ENCODE assay signal across 8 mouse cellular contexts in genomic region chr5:143528308-143528683, GRCm38 (mm10). TPM values are rescaled to one million over a fixed set of nuclear protein-coding genes. Genes with fewer than 3 reads are reported as not detected.
DNase-seq lines count a peak whose midpoint lies in the region; ATAC-seq and TF ChIP-seq lines count a peak whose summit lies in the region.

No protein-coding gene starts in this region.

- peak overlapping the region; percentile 98 for H3K9ac ChIP-seq in hindbrain, embryonic 14.5 days
- H3K9ac ChIP-seq in midbrain, embryonic 15.5 days: peak overlapping the region; percentile 62

- no peaks in the 10 kb centered on the region for H3K27me3 ChIP-seq in hindbrain, embryonic 14.5 days (ENCODE audit: control insufficient read depth, insufficient read depth, low read length)
- no peaks in the 10 kb centered on the region for H3K27me3 ChIP-seq in midbrain, embryonic 15.5 days (replicated peaks)

- peak overlapping the region; percentile 90 for H3K4me3 ChIP-seq in layer of hippocampus, adult 2 months
- peak overlapping the region; percentile 89 for H3K4me3 ChIP-seq in brown adipose tissue, adult 24 weeks (ENCODE audit: insufficient read depth, low read depth, low read length)
- peak overlapping the region; percentile 95 for H3K4me3 ChIP-seq in hindbrain, embryonic 14.5 days (replicated peaks; ENCODE audit: low read length)
- peak overlapping the region; percentile 93 for H3K4me3 ChIP-seq in midbrain, embryonic 15.5 days

- WGBS in hindbrain, embryonic 14.5 days: 18% methylated on average over 7 of the region's 7 CpGs
- WGBS in midbrain, embryonic 15.5 days: 15% methylated on average over 7 of the region's 7 CpGs

- no peak for TF ChIP-seq CTCF in layer of hippocampus, adult 2 months (conservative IDR thresholded peaks at IDR 0.05)

- ATAC-seq in hindbrain, embryonic 14.5 days (ENCODE audit: low FRiP score): peak; percentile 26; the same call in 1 of the 2 replicates
- ATAC-seq in midbrain, embryonic 15.5 days (replicated peaks): no peak

- H3K27ac ChIP-seq in layer of hippocampus, adult 2 months: peak overlapping the region; percentile 97
- peak overlapping the region; percentile 97 for H3K27ac ChIP-seq in brown adipose tissue, adult 24 weeks (replicated peaks; ENCODE audit: low read depth, low read length)
- H3K27ac ChIP-seq in hindbrain, embryonic 14.5 days: peak overlapping the region; percentile 93
- H3K27ac ChIP-seq in midbrain, embryonic 15.5 days: peak overlapping the region; percentile 92

- H3K4me1 ChIP-seq in brown adipose tissue, adult 24 weeks (ENCODE audit: control insufficient read depth, insufficient read depth, insufficient read length, low read length): peaks cover 9% of the 10 kb centered on the region
- H3K4me1 ChIP-seq in hindbrain, embryonic 14.5 days (replicated peaks; ENCODE audit: control insufficient read depth, insufficient read depth, low read length): peaks cover 27% of the 10 kb centered on the region
- H3K4me1 ChIP-seq in midbrain, embryonic 15.5 days: peaks cover 30% of the 10 kb centered on the region

- H3K9me3 ChIP-seq in hindbrain, embryonic 14.5 days (ENCODE audit: control insufficient read depth, low read length): no peaks in the 10 kb centered on the region
- H3K9me3 ChIP-seq in midbrain, embryonic 15.5 days: no peaks in the 10 kb centered on the region

- H3K4me2 ChIP-seq in hindbrain, embryonic 14.5 days (replicated peaks): peak overlapping the region; percentile 85
- H3K4me2 ChIP-seq in midbrain, embryonic 15.5 days: peak overlapping the region; percentile 88

- no peak for DNase-seq in layer of hippocampus, adult 2 months (ENCODE audit: low spot score in 2 of 2)
- no peak for DNase-seq in layer of hippocampus, postnatal 10 days (ENCODE audit: low spot score in 2 of 2)
- DNase-seq in hindbrain, embryonic 14.5 days (ENCODE audit: low spot score): no peak
- DNase-seq in spleen, postnatal 36 days (ENCODE audit: low spot score in 2 of 2): no peak
- DNase-seq in urinary bladder, adult 2 months (ENCODE audit: low spot score): no peak
- no peak for DNase-seq in yolk sac, embryonic 10.5 days (ENCODE audit: low spot score)

- no peaks in the 10 kb centered on the region for H3K36me3 ChIP-seq in hindbrain, embryonic 14.5 days (replicated peaks; ENCODE audit: control insufficient read depth, insufficient read depth)
- H3K36me3 ChIP-seq in midbrain, embryonic 15.5 days (replicated peaks): no peaks in the 10 kb centered on the region

RNA-seq across cellular contexts. Expression of gene Rac1, which starts 0.5 kb away (rescaled TPM):
- total RNA-seq in layer of hippocampus, adult 2 months (2021): 100 to 1,000 TPM; 393 to 396 TPM
- total RNA-seq in layer of hippocampus, postnatal 10 days (2021): 100 to 1,000 TPM; 444 to 449 TPM
- 165 and 188 TPM in 2 replicates for polyA plus RNA-seq in brown adipose tissue, adult 24 weeks (2012; ENCODE audit: insufficient read depth, insufficient read length, missing spikeins)
- polyA plus RNA-seq in hindbrain, embryonic 14.5 days (2014; fragmentation: Nextera tagmentation; extraction: Ambion mirVana): 473 and 504 TPM in 2 replicates
- polyA plus RNA-seq in midbrain, embryonic 15.5 days (2015; fragmentation: Nextera tagmentation; extraction: Ambion mirVana): 389 and 397 TPM in 2 replicates
- polyA plus RNA-seq in urinary bladder, adult 2 months (2012; rRNA removed): 441 and 475 TPM in 2 replicates
